Mouse (Mus musculus): ENCODE results near the gene Glyatl3.

Gene Glyatl3

GRCm38 (mm10) chr17:40914250-40914649 lies at the start of gene Glyatl3:
Gene Glyatl3 (minus strand): TSS chr17:40914350.
- DNase-seq (ENCODE audit: low spot score), result no peak

- no peak for DNase-seq (ENCODE audit: low spot score)
Measured at GRCm38 (mm10) chr17:40948518-40948917, 34.4 kb upstream of the Glyatl3 start.

GRCm38 (mm10) chr17:40934420-40935231 lies 20.5 kb upstream of the Glyatl3 start, which contains the start of the genes Mut and Cenpq:
Gene Mut (plus strand): TSS chr17:40934685.
Gene Cenpq (minus strand): TSS chr17:40935047.
- DNase-seq (ENCODE audit: low spot score), result peak; percentile 94

- DNase-seq (ENCODE audit: low spot score), result no peak
Measured at GRCm38 (mm10) chr17:40933985-40934384, 19.8 kb upstream of the Glyatl3 start.

GRCm38 (mm10) chr17:40915499-40915898 lies 1.3 kb upstream of the Glyatl3 start:
- no peak for DNase-seq (ENCODE audit: low spot score)

GRCm38 (mm10) chr17:40904721-40905154 lies 9.4 kb downstream of the Glyatl3 start:
- no peak for DNase-seq (ENCODE audit: low spot score)

GRCm38 (mm10) chr17:40904056-40904597 lies 10.0 kb downstream of the Glyatl3 start:
- DNase-seq (ENCODE audit: low spot score), result no peak

- DNase-seq (ENCODE audit: low spot score), result no peak
Measured at GRCm38 (mm10) chr17:40903345-40903744, 10.8 kb downstream of the Glyatl3 start.

GRCm38 (mm10) chr17:40899783-40900363 lies 14.3 kb downstream of the Glyatl3 start:
- DNase-seq (ENCODE audit: low spot score), result no peak

- no peak for DNase-seq (ENCODE audit: low spot score)
Measured at GRCm38 (mm10) chr17:40896863-40897262, 17.3 kb downstream of the Glyatl3 start.

GRCm38 (mm10) chr17:40887849-40888536 lies 26.2 kb downstream of the Glyatl3 start:
- DNase-seq (ENCODE audit: low spot score), result no peak

- no peak for DNase-seq (ENCODE audit: low spot score)
Measured at GRCm38 (mm10) chr17:40885155-40885554, 29.0 kb downstream of the Glyatl3 start.

GRCm38 (mm10) chr17:40882172-40882571 lies 32.0 kb downstream of the Glyatl3 start:
- no peak for DNase-seq (ENCODE audit: low spot score)

GRCm38 (mm10) chr17:40879924-40880691 lies 34.0 kb downstream of the Glyatl3 start, which contains the start of gene 9130008F23Rik:
Gene 9130008F23Rik (minus strand): TSS chr17:40880559.
- DNase-seq (ENCODE audit: low spot score), result peak; percentile 25

- no peak for DNase-seq (ENCODE audit: low spot score)
Measured at GRCm38 (mm10) chr17:40879528-40879923, 34.6 kb downstream of the Glyatl3 start.

- no peak for DNase-seq (ENCODE audit: low spot score)
Measured at GRCm38 (mm10) chr17:40877741-40878140, 36.4 kb downstream of the Glyatl3 start.

- DNase-seq (ENCODE audit: low spot score), result no peak
Measured at GRCm38 (mm10) chr17:40875568-40875967, 38.6 kb downstream of the Glyatl3 start.

- no peak for DNase-seq (ENCODE audit: low spot score)
Measured at GRCm38 (mm10) chr17:40874701-40875100, 39.4 kb downstream of the Glyatl3 start.

GRCm38 (mm10) chr17:40873582-40874011 lies 40.6 kb downstream of the Glyatl3 start:
- DNase-seq (ENCODE audit: low spot score), result no peak

GRCm38 (mm10) chr17:40872626-40873025 lies 41.5 kb downstream of the Glyatl3 start:
- no peak for DNase-seq (ENCODE audit: low spot score)

GRCm38 (mm10) chr17:40868952-40869747 lies 45.0 kb downstream of the Glyatl3 start:
- no peak for DNase-seq (ENCODE audit: low spot score)

Measured in ovary, postnatal 10 days (tissue).